Mouse (Mus musculus): ENCODE data around the gene Gpr89.

The Gpr89 gene

DNA sequence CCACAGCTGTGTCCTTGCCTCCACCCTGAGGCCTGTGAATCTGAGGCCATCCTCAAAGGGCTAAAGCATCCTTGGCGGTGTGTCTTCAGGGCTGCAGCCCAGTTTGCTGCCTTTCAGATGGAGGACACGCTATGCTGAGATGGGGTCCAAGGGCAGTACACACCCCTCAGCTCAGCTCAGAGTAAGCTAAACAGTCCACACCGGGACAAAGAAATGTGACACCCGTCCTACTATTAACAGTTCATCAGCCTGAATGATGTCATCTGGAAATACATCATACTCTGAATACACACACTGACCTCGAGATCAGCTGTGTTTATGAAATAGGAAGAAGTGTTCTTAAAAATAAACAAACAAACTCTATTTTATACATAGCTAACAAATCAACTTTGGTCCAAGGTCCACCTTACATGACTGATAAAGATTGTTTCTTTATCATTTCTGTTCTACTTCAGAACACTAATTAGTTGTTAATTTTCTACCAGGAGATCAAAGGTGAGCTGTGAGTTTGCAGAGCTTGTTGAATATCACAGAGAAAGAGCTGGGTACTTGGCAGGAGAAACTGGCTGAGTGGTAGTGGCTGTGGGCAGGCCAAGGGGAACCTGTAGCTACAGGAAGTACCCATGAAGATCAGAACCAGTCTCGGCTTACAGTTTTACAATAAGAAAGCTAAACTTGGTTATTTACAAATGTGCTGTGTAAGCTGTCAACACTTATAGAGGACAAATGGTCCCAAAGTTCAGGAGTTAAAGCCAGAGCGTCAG is 30.2 kb downstream of the Gpr89 start:
- in situ Hi-C loops (cut with MboI; ENCODE audit: low pct_unique_long_range_greater_than_20kb in 1 of 2, low sequenced_read_pairs in 2 of 2, unreplicated experiment in 1 of 2) = no loop called here

DNA sequence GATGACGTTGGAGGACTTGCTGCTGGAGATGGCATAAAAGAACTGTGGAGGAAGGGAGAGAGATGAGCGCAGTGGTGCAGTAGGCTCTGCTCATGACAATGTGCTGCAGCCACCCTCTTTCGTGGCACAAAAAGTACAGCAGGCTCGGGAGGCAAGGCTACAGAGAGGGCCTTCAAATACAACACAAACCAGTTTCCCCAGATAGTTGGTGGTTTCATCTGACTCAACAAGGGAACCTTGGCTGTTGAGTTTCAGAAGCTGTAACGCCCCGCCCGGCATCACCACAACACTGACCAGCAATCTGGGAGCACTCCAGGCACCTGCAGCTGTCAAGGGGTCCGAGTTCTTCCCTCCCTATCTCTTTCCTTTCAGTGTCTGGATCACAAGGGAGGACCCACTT is 32.6 kb downstream of the Gpr89 start:
- in situ Hi-C loops (cut with MboI; ENCODE audit: low pct_unique_long_range_greater_than_20kb in 1 of 2, low sequenced_read_pairs in 2 of 2, unreplicated experiment in 1 of 2) = no loop called here

DNA sequence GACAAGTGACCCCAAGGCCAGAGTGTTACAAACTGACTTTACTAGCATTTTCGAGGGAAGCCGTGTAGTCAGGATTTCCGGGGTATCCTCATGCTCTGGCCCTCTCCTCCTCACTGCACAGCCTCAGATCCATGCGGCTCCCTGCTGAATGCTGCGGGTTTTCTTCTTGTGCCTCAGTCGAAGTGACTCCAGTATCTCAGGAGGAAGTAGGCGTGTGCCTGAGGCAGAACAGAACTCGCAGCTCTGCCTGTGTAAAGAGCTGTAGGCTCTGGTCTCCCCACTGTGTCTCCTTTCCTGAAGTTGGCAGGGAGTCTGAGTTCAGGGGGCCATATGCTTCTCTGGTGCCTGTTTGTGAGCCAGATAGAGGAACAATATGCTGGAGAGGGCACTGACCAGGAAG is 34.1 kb downstream of the Gpr89 start:
- in situ Hi-C loops (cut with MboI; ENCODE audit: low pct_unique_long_range_greater_than_20kb in 1 of 2, low sequenced_read_pairs in 2 of 2, unreplicated experiment in 1 of 2) = no loop called here

DNA sequence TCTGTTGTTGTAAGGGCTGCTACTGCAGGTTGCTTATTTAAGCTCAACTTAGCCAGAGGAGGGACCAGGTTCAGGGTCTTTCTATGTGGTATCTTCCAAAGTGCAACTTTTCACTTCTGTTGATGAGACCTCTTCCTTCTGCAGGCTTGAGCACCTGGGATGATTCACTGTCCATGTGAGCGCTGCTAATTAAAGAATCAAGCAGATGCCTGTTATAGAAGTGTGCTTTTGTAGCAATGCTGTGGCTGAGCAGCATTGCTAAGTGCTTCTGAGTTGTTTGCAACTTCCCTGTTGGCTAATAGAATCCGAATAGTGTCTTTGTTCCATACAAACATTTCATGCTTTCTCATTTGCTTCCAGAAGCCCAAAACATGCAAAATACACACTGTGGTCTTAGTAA is 34.9 kb downstream of the Gpr89 start:
- in situ Hi-C loops (cut with MboI; ENCODE audit: low pct_unique_long_range_greater_than_20kb in 1 of 2, low sequenced_read_pairs in 2 of 2, unreplicated experiment in 1 of 2) = no loop called here

DNA sequence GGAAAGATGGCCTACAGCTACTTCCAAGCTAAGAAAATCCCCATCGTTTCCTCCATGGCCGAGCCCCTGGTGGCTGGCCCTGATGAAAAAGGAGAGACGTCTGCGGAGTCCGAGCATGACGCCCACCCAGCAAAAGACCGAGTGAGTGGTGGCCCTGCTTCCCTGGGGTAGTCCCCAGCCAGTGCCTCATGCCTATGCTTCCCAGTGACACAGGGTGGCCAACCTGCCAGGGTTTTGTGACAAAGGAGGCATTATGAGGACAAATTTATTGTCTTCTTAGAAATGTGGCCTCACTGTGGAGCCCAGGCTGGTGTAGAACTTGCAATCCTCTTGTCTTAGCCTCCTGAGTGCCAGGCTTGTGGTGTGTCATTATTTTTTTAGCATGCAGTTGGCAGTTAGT is 36.1 kb downstream of the Gpr89 start:
- in situ Hi-C loops (cut with MboI; ENCODE audit: low pct_unique_long_range_greater_than_20kb in 1 of 2, low sequenced_read_pairs in 2 of 2, unreplicated experiment in 1 of 2) = no loop called here

DNA sequence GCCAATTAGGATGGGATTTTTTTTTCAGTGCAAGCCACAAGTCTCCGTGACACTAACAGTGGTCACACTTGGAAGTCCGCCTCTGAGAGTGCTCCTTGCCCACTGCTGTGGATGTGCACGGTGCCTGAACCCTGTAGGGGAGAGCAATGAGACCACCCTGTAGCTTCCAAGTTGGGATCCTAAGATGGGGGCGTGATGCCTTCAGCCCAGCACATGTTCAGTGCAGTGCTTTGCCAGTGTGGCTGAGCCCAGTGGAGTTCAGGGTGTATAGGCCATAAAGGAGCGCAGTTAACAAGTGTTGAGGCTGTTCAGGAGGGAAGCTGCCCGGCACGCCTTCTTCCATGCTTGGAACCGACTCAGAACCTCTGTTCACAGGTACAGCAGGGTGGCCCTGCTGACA is 36.6 kb downstream of the Gpr89 start:
- in situ Hi-C loops (cut with MboI; ENCODE audit: low pct_unique_long_range_greater_than_20kb in 1 of 2, low sequenced_read_pairs in 2 of 2, unreplicated experiment in 1 of 2) = no loop called here

DNA sequence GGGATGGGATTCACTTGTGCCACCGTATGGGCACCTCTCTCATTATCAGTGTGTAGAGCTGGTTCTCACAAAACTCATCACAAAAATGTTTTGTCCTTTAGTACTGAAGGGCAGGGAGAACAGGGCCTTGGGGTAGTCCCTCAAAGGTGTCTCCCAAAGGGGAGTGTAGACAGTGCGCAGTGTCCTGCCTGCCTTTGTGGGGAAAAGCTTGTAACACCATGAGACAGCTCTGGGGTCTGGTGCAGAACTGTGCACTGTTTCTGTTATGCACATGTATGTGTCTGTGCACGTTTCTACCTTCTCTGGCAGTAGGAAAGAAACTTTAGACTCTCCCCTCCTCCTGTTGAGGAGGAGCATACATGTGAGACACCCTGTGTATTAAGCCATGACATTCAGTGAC is 37.3 kb downstream of the Gpr89 start:
- in situ Hi-C loops (cut with MboI; ENCODE audit: low pct_unique_long_range_greater_than_20kb in 1 of 2, low sequenced_read_pairs in 2 of 2, unreplicated experiment in 1 of 2) = no loop called here

DNA sequence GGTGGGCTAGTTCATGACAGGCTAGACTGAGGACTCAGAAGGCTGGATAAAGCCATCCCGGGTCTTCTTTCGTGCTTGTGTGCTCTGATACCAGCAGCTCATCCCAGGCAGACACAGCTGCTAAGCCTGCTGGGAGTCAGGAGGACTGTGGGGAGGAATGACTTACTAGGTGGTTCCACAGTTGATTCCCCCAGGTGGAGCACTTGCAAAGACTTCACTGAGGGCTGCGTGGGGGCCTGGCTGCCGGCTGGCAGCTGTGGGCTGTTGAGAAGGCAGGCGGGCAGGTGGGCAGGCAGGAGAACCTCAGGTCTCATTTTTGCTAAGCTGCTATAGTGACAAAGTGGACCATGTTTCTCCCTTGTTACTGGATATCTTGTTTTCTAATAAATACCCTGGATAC is 44.6 kb downstream of the Gpr89 start:
- in situ Hi-C loops (cut with MboI; ENCODE audit: low pct_unique_long_range_greater_than_20kb in 1 of 2, low sequenced_read_pairs in 2 of 2, unreplicated experiment in 1 of 2) = no loop called here

DNA sequence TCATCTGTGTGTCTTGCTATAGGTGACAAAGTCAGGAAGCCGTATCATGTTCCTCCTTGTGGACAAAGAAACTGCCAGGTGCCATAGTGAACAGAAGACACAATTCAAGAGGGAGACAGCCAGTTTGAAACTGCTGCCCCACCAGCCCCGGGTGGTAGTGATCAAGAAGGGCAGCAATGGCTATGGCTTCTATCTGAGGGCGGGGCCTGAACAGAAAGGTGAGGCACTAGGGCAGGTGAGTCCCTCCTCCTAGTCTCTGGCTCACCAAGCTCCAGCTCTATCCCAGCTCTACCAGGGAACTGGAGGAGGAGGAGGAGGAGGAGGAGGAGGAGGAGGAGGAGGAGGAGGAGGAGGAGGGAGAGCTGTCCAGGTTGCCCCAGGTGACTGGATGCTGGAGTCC is 49.3 kb downstream of the Gpr89 start:
- in situ Hi-C loops (cut with MboI; ENCODE audit: low pct_unique_long_range_greater_than_20kb in 1 of 2, low sequenced_read_pairs in 2 of 2, unreplicated experiment in 1 of 2) = no loop called here

DNA sequence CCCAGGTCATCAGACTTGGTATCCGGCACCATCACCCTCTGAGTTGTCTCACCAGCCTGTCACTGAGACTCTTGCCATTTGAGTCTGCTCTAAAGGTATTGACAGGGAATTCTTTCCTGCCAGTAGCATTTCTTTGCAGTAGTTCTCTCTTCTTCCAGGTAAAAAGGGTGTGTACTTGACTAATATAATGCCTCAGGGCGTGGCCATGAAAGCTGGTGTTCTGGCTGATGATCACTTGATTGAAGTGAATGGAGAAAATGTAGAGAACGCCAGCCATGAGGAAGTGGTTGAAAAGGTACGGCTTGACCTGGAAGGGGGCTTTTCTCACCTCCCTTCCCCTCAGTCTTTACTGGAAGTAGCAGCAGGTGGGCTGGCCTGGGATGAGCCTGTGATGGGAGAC is 50.8 kb downstream of the Gpr89 start:
- in situ Hi-C loops (cut with MboI; ENCODE audit: low pct_unique_long_range_greater_than_20kb in 1 of 2, low sequenced_read_pairs in 2 of 2, unreplicated experiment in 1 of 2) = no loop called here

DNA sequence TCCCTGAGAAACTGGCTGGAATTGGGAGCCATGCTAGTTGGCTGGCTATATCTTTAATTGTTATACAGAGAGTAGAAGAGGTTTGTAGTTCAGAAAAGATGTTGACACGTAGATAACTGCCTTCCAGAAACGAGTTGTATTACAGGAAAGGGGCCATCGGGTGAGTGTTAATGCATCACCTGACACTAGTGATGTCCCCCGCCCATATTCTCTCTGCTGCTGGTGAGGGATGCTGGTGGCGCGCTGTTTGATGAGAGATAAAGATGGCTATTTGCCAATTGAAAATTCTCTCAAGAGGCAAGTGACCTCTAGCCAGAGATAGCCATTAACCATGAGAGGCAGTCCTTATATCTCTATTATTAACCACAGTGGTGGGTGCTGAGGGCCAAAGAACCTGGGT is 52.6 kb downstream of the Gpr89 start:
- in situ Hi-C loops (cut with MboI; ENCODE audit: low pct_unique_long_range_greater_than_20kb in 1 of 2, low sequenced_read_pairs in 2 of 2, unreplicated experiment in 1 of 2) = no loop called here

DNA sequence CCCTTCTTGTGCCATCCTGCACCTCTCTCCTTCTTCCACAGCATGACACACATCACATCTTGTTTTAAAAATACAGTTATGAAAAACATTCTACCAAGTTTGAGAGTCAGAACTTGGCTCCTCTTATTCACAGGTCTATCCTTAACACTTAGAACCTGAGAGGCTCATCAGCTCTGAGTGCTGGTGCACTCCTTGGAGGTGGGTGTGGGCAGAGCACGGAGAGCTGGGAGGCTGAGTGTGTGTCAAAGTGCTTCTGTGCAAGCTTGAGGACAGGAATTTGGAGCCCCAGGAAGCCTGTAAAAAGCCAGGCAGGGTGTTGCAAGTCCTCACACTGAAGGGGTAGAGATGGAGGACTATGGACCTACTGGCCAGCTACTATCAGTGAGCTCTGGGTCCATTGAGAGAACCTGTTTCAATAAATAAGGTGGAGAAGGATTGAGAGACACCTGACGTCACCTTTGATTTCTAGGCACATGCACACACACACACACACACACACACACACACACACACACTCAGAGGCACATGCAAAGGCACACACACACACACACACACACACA is 55.9 kb downstream of the Gpr89 start:
- in situ Hi-C loops (cut with MboI; ENCODE audit: low pct_unique_long_range_greater_than_20kb in 1 of 2, low sequenced_read_pairs in 2 of 2, unreplicated experiment in 1 of 2) = no loop called here

DNA sequence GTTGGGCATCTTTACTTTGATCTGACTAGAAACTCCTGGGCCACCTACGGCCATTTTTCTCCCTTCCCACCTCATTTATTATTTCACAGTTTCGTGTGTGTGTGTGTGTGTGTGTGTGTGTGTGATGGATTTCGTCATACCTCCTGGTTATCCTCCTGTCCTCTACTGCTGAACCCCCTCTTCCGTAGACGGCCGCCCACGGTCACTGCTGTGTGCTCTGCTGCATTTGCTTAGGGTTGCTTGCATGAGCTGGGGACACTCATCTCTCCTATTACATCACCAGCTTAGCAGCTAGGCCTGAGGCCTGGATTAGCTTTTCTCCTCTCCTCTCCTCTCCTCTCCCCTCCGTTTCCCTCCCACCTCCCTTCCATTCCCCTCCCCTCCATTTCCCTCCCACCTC is 56.7 kb downstream of the Gpr89 start:
- in situ Hi-C loops (cut with MboI; ENCODE audit: low pct_unique_long_range_greater_than_20kb in 1 of 2, low sequenced_read_pairs in 2 of 2, unreplicated experiment in 1 of 2) = no loop called here

DNA sequence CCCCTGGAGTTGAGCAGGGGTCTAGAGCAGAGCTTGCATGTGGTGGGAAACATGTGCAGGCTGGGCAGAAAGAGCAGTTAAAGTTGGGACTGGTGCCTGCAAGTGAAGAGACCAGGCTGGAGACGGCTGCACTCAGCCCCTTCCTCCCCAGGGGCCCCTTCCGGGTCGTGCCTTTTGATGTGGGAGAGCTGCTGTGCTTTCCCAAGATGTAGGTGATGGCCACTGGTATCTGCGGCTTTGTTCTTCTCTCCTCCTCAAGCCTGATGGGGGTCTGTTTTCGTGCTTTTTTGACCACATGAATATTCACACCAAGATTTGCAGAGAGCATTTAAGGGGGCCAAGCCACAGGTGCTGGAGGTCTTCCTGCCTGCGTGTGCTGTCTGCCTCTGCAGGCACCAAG is 57.5 kb downstream of the Gpr89 start:
- in situ Hi-C loops (cut with MboI; ENCODE audit: low pct_unique_long_range_greater_than_20kb in 1 of 2, low sequenced_read_pairs in 2 of 2, unreplicated experiment in 1 of 2) = no loop called here

DNA sequence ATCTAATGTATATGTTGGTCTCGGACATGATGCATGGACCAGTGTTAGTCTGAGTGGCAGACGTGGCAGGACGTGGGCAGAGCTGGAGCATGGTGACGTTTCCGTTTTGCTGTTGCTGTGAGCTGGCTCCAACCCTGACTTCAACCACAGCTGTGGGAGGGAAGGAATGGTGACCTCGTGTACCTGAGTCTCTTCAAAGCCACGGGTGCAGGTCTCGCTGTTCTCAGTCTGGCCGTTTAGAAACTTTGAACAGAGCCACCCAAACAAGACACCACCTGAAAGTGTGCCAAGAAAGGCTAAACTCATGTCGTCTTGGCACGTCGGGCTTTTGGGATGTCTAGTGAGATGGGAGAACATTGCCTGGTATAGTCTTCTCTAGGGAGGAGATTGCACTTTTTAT is 58.2 kb downstream of the Gpr89 start:
- in situ Hi-C loops (cut with MboI; ENCODE audit: low pct_unique_long_range_greater_than_20kb in 1 of 2, low sequenced_read_pairs in 2 of 2, unreplicated experiment in 1 of 2) = no loop called here

DNA sequence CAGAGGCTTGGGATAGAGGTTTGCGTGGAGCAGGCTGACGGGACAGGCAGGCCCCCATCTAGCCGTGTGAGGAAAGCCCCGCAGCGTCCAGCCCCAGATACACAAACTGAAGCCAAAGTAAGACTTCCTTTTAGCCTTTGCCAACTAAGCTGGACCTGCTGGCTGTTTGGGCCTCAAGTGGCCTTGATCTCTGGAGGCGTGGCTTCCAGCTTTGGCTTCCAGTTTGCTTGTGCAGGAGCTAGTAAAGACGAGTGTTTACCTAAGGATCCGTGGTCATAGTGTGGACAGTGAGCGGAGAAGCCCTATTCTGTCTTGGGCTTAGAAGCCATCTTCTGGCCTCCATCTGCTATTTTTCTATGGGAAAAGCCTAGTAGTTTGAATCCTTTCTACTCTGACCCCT is 59.3 kb downstream of the Gpr89 start:
- in situ Hi-C loops (cut with MboI; ENCODE audit: low pct_unique_long_range_greater_than_20kb in 1 of 2, low sequenced_read_pairs in 2 of 2, unreplicated experiment in 1 of 2) = no loop called here

DNA sequence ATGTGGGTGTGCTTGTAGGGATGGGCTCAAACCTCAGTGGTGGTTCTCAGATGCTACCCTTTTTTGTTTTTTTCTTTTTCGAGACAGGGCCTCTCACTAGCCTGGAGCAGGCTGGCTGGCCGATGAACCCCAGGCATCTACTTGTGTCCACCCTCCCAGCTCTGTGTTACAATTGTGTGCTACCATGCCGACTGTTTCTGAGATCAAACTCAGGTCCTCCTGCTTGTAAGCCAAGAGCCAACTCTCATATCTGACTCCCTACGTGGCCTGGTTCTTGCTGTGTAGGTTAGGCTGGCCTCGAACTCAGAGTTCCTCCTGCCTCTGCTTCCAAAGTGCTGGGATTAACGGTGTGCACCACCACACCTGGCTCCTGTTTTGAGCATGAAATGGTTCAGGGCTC is 60.0 kb downstream of the Gpr89 start:
- in situ Hi-C loops (cut with MboI; ENCODE audit: low pct_unique_long_range_greater_than_20kb in 1 of 2, low sequenced_read_pairs in 2 of 2, unreplicated experiment in 1 of 2) = no loop called here

DNA sequence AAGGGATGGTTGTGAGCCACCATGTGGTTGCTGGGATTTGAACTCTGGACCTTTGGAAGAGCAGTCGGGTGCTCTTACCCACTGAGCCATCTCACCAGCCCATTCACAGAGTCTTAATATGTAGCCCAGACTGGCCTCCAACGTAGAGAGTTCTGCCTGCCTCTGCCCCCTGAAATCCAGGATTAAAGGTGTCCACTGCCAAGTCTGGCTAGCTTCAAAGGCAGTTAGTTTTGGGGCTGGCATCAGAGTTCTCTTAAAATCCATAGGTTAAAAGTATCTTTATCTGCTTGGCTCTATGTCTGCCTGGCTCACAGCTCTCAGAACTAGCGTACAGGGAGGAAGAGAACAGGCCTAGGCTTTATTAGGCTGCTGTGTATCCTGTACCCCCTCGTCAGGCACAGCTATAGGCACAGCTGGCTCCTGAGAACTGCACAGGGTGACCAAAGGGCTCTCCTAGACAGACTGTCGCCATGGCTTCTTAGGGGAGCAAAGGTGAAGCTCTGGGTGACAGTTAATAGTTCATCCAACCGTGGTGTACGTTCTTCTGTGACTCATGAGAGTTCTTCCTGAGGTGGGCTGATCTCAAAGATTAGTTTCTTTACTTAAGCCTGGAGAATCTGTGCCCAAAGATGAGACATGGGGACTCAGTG is 66.0 kb downstream of the Gpr89 start:
- in situ Hi-C loops (cut with MboI; ENCODE audit: low pct_unique_long_range_greater_than_20kb in 1 of 2, low sequenced_read_pairs in 2 of 2, unreplicated experiment in 1 of 2) = no loop called here

DNA sequence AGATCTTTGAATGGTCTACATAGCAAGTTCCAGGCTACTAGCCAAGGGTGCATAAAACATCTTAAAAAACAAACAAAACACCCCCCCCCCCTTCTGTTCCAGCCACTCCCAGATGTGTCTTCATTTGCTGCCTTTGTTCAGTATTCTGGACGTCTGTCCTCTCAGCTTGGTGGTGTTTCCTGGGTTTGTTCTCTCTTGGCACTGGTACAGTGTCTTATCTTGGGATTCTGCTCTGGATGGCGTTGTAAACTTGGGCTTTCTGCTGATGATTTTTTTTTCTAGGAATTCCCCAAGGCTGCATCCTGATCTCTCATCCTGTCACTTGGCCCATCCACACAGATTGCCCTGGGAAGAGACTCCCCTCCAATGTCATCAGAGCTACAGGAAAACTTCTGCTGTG is 68.7 kb downstream of the Gpr89 start:
- in situ Hi-C loops (cut with MboI; ENCODE audit: low pct_unique_long_range_greater_than_20kb in 1 of 2, low sequenced_read_pairs in 2 of 2, unreplicated experiment in 1 of 2) = no loop called here
